Mouse (Mus musculus) mouse embryonic stem cell (cell line): ENCODE data around the gene Daw1.

Experiments used
- in situ Hi-C, 2 experiments: fragments of 300-500 bp; cut with MboI; formaldehyde crosslinking; loops; 1 replicate in 1 of 2; 3 replicates in 1 of 2; pipeline ENCODE4 v1.14.3; 2019 to 2020; ENCODE audit warnings: low sequenced_read_pairs in 2 of 2, low pct_unique_long_range_greater_than_20kb in 1 of 2, mixed read lengths in 1 of 2; ENCODE audit not compliant: unreplicated experiment in 1 of 2

The Daw1 gene

DNA sequence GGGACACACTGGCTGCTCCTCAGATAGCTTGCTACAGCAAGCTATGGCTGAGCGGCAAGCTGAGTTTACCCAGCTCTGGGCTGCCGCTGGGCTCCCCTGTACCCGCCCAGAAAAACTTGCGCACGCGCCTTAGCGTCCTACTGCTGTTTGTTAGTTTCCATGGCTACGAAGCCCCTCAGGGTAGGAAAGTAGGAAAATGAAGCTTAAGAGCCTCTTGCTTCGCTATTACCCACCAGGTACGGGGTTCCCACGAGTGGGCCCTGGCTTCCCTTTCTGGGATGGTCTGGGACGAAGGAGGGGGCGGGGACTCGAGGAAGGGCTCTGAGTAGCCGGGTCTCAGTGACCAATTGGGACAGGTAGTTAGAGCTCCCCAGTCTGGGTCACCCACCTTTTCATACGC lies at the start of gene Daw1:
Gene Daw1, plus strand, starts transcription at position 150 of the 400 bp plus-strand sequence.
- in situ Hi-C loops = no loop called here

DNA sequence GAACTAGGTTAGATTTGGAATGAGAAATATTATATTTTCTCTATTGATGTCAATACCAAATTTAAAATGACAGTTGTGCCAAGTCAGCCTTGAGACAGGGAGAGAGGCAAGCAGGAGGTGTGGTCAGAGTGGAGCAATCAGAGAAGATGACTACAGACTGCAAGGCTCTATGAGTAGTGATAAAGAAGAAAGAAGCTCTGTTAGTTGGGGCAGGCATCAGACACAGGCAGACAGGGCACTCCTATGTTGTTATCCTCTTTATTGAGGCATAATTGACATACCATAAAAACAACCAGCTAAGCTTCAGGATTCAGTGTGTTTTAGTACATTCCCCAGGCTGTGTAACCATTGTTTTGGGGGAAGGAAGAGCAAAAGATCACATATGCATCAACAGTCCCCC lies 48.6 kb upstream of the Daw1 start:
- in situ Hi-C loops = no loop called here

GRCm38 (mm10) chr1:83111726-83112125 lies 47.8 kb upstream of the Daw1 start:
- in situ Hi-C loops = no loop called here

DNA sequence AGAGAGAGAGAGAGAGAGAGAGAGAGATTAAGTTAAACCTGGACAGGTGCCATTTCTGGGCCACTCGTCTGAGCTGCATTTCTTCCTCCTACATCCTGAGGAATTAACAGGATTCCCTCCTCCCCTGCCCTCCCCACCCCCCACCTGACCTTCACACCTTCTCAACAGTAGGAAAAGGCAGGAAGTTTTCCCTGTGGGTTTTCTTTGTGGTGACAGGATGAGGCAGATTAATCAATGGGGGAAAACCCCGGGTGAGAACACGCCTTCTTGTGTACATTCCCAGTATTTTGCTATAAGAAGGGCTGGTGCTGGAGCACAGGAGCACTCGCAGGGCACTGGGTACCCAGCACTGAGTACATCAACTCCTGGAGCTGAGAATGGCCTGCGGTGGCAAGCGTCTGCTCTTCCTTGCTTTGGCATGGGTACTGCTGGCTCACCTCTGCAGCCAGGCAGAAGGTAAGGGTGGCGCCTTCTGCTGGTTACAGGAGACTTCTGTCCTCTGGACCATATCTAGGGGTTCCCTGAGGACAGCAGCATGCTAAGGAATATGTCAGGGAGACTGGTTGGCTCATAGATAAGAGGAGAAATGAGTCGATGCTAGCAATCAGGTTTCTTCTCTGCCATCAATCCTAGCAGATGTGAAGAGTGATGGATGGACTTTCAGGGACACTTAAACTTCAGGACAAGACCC lies 43.0 kb upstream of the Daw1 start, which contains the start of gene Ccl20:
Gene Ccl20, plus strand, starts transcription at position 320 of the 691 bp plus-strand sequence.
- in situ Hi-C loops = no loop called here

- in situ Hi-C loops = no loop called here
Observed at GRCm38 (mm10) chr1:83117217-83117616, 42.3 kb upstream of the Daw1 start.

- in situ Hi-C loops = no loop called here
Observed at GRCm38 (mm10) chr1:83117661-83118060, 41.9 kb upstream of the Daw1 start.

DNA sequence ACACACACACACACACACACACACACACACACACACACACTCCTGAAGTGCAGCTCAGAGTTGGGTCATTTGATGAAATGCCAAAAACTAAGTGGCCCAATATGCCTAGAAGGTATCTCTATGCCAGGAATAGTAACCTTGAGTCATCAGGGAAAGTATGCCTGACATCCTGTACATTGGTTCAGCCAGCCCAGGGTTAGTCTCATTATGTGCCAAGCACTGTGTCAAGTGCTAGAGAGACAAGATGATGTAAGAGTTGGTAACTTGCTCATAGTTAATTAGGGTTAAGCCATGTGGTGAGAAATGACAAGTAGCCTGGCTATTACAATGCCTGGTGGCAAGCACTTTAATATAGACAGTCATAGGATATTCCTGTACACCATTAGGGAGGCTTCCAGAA lies 39.6 kb upstream of the Daw1 start:
- in situ Hi-C loops = no loop called here

DNA sequence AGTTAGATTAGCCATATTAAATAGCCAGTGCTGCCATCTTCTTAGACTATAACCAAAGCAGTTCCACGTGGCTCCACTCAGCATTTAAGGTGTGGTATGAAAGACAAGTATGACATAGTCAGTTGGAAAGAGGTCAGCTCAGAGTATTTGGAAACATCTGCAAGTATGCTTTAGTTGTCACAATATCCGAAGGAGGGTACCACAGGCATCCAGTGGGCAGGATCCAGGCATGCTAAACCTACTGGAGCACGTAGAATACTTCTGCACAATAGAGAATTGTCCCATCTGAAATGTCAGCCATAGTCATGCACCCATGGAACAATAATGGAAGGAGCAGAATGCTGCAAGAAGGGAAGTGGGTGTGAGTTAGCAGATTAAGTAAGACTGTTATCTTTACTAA lies 39.2 kb upstream of the Daw1 start:
- in situ Hi-C loops = no loop called here

DNA sequence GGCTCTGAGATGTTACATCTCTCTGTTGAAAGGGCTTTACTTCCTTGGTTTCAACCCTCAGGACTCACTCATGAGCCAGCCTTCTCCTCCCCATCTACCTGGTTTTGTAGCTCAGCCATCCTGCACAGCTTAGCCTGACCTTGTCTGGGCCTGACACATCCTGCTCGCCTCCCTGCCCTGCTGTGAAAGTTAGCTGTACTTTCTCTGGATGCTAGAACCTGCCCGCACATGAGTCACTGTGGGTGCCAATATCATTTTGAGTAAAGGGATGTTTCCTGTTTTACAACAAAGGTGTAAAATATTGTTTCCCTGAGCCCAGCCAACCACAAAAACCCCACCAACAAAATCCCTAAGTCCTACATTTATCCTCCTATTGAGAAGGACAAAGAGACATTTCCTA lies 36.4 kb upstream of the Daw1 start:
- in situ Hi-C loops = no loop called here

DNA sequence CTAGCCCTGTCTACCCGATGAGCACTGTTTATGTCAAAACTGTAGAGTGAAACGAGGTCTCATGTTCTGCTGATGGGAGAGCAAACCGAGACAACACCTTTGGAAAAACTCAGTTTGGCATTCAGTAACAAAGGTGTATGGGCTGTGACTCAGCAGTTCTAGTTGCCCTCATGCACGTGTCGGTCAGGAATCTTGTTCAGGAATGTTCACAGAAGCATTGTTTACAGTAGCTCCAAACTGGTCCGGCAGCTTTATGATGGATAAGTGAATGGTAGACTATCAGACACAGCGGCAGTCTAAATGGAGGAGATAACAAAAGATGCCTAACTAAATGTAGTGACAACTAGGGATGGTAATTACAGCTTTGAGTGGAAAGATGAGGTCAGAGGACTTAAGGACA lies 23.7 kb upstream of the Daw1 start:
- in situ Hi-C loops = no loop called here

- in situ Hi-C loops = no loop called here
Observed at GRCm38 (mm10) chr1:83137847-83138246, 21.7 kb upstream of the Daw1 start.

- in situ Hi-C loops = no loop called here
Observed at GRCm38 (mm10) chr1:83138721-83139120, 20.8 kb upstream of the Daw1 start.

DNA sequence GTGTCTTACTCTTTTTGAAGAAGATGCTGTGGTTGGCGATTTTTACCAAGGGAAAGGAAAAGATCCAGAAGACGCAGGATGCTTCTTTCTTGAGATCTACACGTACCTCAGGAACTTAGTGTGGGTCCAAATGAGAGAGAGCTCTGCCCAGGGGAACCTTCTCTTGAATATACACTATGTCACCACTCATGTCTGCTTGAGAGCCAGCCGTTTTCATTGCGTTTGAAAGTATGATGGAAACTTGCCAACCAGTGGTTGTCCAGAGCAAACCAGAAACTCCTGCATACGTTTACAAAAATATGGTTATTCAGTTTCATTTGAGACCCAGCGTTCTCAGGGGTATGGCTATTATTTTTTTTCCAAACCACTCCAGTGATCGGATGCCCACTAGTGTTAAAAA lies 18.0 kb upstream of the Daw1 start:
- in situ Hi-C loops = no loop called here

DNA sequence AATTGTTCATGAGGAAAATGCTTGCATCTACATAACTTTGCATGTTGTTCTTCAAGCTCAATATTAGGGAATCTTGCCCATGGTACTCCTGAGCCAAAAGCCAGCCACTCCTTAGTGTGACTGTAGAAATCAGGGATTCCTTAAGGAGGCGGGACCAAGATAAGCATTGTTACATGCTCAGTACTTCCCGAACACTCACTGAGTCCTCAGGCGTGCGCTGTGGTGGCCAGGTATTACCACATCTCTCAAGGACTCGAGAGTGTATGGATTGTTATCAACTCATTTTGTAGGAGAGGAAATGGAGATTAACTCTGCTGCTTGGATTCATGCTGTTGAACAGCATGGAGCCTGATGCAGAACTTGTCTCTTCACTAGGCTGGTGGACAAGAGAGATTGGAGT lies 17.5 kb upstream of the Daw1 start:
- in situ Hi-C loops = no loop called here

GRCm38 (mm10) chr1:83146547-83146946 lies 13.0 kb upstream of the Daw1 start:
- in situ Hi-C loops = no loop called here

DNA sequence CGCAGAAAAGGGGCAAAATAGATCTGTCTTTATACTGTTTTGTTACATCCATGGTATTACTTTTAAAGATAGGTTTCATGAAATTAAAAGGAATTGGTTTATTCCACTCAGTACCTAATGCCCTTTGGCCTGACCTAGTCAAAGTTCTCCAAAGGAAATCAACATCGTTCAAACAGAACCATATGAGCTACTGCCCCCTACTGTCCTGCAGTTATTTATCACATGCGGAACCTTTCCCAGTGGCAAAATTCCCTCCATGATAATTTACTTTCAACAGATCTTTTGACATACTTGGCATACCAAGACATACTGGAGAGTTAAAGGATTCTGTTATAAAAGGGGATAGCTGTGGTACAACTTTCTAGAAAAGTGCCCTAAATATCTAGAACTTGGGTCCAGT lies 9.3 kb upstream of the Daw1 start:
- in situ Hi-C loops = no loop called here

GRCm38 (mm10) chr1:83152961-83153360 lies 6.6 kb upstream of the Daw1 start:
- in situ Hi-C loops = no loop called here

DNA sequence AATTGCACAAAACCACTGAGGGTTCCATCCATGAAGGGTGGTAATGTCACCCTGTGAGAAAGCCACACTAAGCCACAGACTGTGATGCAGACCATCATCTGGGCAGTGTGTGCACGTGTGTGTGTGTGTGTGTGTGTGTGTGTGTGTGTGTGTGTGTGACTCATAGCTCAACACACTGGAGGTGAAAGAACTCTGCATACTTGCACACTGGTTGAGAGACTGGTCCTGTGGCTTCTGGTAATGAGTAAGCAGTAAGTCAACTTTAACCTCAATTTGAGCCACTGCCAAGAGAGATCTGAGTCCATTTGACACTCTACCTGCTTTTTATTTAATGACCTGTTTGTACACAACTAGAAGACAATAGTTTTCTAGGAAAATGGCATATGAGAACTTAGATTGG lies 2.7 kb upstream of the Daw1 start:
- in situ Hi-C loops = no loop called here

DNA sequence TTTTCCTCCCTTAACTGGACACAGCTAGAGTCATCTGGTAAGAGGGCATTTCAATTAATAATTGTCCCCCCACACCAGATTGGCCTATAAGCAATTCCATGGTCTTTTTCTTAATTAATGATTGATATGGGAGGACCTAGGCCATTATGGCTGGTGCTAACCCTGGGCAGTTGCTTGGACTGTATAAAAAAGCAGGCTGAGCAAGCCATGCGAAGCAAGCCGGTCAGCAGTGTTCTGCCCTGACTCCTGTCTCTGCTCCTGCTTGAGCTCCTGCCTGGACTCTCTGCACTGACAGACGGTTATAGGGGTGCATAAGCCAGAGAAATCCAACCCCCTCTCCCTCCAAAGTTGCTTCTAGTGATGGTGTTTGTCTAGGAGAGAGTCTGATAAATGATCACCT lies 2.1 kb downstream of the Daw1 start:
- in situ Hi-C loops = no loop called here

- in situ Hi-C loops = no loop called here
Observed at GRCm38 (mm10) chr1:83164027-83164426, 4.5 kb downstream of the Daw1 start.

- in situ Hi-C loops = no loop called here
Observed at GRCm38 (mm10) chr1:83169158-83169557, 9.6 kb downstream of the Daw1 start.
